ENCODE assay signal across 7 mouse cellular contexts in genomic region chr6:53881235-53881606, GRCm38 (mm10).
DNase-seq lines count a peak whose midpoint lies in the region; ATAC-seq and TF ChIP-seq lines count a peak whose summit lies in the region.

No protein-coding gene starts in this region.

- no peak for ATAC-seq in lung, embryonic 15.5 days (ENCODE audit: borderline replicate concordance, extremely low read depth, low FRiP score, low TSS enrichment)
- no peak for ATAC-seq in forebrain, postnatal 0 days
- ATAC-seq in limb, embryonic 13.5 days (ENCODE audit: low FRiP score, low read depth) = no peak
- no peak for ATAC-seq in stomach, embryonic 16.5 days (ENCODE audit: insufficient read depth, low FRiP score)

- H3K4me3 ChIP-seq in lung, embryonic 15.5 days = no peak overlapping the region
- H3K4me3 ChIP-seq in forebrain, postnatal 0 days (ENCODE audit: low read depth, low read length) = peak overlapping the region; percentile 24
- no peak overlapping the region for H3K4me3 ChIP-seq in limb, embryonic 13.5 days
- no peak overlapping the region for H3K4me3 ChIP-seq in stomach, embryonic 16.5 days (replicated peaks; ENCODE audit: low read length)

- TF ChIP-seq CTCF in forebrain, postnatal 0 days (IDR thresholded peaks at IDR 0.05; ENCODE audit: low read depth) = no peak

- no peak overlapping the region for H3K9ac ChIP-seq in lung, embryonic 15.5 days
- peak overlapping the region; percentile 44 for H3K9ac ChIP-seq in forebrain, postnatal 0 days
- H3K9ac ChIP-seq in limb, embryonic 13.5 days = no peak overlapping the region
- H3K9ac ChIP-seq in stomach, embryonic 16.5 days (ENCODE audit: low read length) = no peak overlapping the region; the same call in 1 of the 2 replicates

- no peaks in the 10 kb centered on the region for H3K9me3 ChIP-seq in lung, embryonic 15.5 days
- H3K9me3 ChIP-seq in forebrain, postnatal 0 days (ENCODE audit: low read length) = no peaks in the 10 kb centered on the region
- no peaks in the 10 kb centered on the region for H3K9me3 ChIP-seq in limb, embryonic 13.5 days
- H3K9me3 ChIP-seq in stomach, embryonic 16.5 days (replicated peaks; ENCODE audit: control insufficient read depth, low read length) = no peaks in the 10 kb centered on the region

- H3K27me3 ChIP-seq in lung, embryonic 15.5 days = no peaks in the 10 kb centered on the region
- H3K27me3 ChIP-seq in forebrain, postnatal 0 days (ENCODE audit: insufficient read depth, low read length) = no peaks in the 10 kb centered on the region; the same call in 1 of the 2 replicates
- no peaks in the 10 kb centered on the region for H3K27me3 ChIP-seq in limb, embryonic 13.5 days
- no peaks in the 10 kb centered on the region for H3K27me3 ChIP-seq in stomach, embryonic 16.5 days (ENCODE audit: control insufficient read depth, insufficient read depth, low read length)

- DNase-seq in lung, adult 18-20 months = no peak
- peak; percentile 9 for DNase-seq in forebrain, postnatal 0 days
- no peak for DNase-seq in spleen, postnatal 36 days (ENCODE audit: low spot score in 2 of 2)
- no peak for DNase-seq in adrenal gland, postnatal 14 days

- peaks cover 33% of the 10 kb centered on the region for H3K4me1 ChIP-seq in lung, embryonic 15.5 days
- H3K4me1 ChIP-seq in forebrain, postnatal 0 days (ENCODE audit: insufficient read depth) = peaks cover 12% of the 10 kb centered on the region
- H3K4me1 ChIP-seq in limb, embryonic 13.5 days = peaks cover 36% of the 10 kb centered on the region
- H3K4me1 ChIP-seq in stomach, embryonic 16.5 days (ENCODE audit: control insufficient read depth, insufficient read depth, low read length) = peaks cover 24% of the 10 kb centered on the region

- 35% methylated on average over 5 of the region's 5 CpGs for WGBS in lung, embryonic 15.5 days
- 8% methylated on average over 5 of the region's 5 CpGs for WGBS in forebrain, postnatal 0 days
- 30% methylated on average over 5 of the region's 5 CpGs for WGBS in limb, embryonic 13.5 days
- WGBS in stomach, embryonic 16.5 days = 30% methylated on average over 5 of the region's 5 CpGs

- H3K4me2 ChIP-seq in lung, embryonic 15.5 days = peak overlapping the region; percentile 48
- H3K4me2 ChIP-seq in forebrain, postnatal 0 days (ENCODE audit: low read depth) = peak overlapping the region; percentile 49
- H3K4me2 ChIP-seq in limb, embryonic 13.5 days (replicated peaks) = peak overlapping the region; percentile 38
- peak overlapping the region; percentile 42 for H3K4me2 ChIP-seq in stomach, embryonic 16.5 days (ENCODE audit: low read depth, low read length)

- peak overlapping the region; percentile 68 for H3K27ac ChIP-seq in lung, embryonic 15.5 days
- H3K27ac ChIP-seq in forebrain, postnatal 0 days (ENCODE audit: low read depth, low read length) = peak overlapping the region; percentile 59; the same call in 1 of the 2 replicates
- H3K27ac ChIP-seq in limb, embryonic 13.5 days = peak overlapping the region; percentile 44; the same call in 1 of the 2 replicates
- peak overlapping the region; percentile 55 for H3K27ac ChIP-seq in stomach, embryonic 16.5 days (ENCODE audit: low read length)

- no peaks in the 10 kb centered on the region for H3K36me3 ChIP-seq in lung, embryonic 15.5 days
- H3K36me3 ChIP-seq in forebrain, postnatal 0 days (ENCODE audit: insufficient read depth) = no peaks in the 10 kb centered on the region
- H3K36me3 ChIP-seq in limb, embryonic 13.5 days = no peaks in the 10 kb centered on the region
- no peaks in the 10 kb centered on the region for H3K36me3 ChIP-seq in stomach, embryonic 16.5 days (ENCODE audit: control insufficient read depth, insufficient read depth, low read length)
